Mouse (Mus musculus) CD4-positive helper T cell, adult 2 months (primary cell): ENCODE measurements around the gene Cbarp.

Source experiments
- DNase-seq: peaks from one replicate; pipeline ENCODE4 v3.0.0-alpha.2; 2012; ENCODE audit warnings: low read depth, missing footprints, low spot score

Gene Cbarp

DNA sequence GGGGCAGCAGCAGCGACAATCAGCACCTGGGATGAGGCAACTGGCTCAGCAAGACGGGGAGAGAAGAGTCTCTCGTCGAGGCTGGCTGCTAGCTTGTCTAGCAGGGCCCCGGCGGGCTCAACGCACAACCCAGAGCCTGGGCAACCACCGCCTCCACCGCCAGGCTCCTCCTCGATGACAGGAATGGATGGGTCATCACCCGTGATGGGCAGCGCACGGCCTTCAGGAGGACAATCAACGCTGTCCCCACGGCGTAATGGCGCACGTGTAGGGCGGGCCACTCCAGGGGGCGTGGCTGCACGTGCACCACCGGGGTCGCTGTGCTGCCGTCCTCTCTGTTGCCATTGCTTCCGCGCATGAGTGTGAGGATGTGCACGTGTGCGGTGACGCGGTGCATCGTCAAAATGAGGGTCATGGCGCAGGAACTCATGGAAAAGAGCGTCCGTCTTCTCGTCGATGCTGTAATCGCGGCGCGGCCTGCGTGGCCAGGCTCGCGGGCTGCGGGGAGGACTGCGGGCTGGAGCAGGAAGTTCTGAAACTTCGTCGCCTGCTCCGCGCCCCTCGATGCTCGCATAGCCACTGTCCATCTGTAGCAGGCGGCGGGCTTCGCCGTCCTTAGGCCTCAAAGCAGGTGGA, 9.2 kb downstream of the Cbarp start:
- DNase-seq = no peak

DNA sequence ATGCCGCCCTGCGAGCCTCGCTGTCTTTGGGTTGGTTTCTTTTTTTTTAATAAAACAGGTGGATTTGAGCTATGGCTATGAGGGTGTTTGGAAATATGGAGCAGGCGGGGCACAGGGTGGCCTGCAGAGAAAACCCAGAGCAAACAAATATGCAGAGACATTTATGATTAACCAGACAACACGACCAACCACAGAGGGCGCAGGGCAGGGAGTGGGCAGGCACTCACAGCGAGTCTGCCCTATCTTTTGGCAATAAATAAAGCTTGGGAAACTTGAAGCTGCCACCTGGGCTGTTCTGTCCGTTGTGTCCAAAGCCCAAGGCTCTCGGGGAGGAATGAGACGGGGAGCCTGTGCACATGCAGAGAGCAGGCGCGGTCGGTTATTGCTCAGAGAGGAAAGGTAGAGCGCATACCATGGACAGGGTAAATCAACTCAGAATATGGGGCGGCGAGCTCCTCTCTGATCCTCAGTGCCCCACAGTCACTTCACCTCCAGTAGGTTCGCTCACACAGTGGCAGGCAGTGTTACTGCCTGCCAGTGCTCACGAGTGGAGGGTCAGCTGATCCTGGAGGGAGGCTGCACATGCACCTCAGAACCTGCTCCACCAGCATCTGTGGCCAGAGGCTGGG, 10.1 kb downstream of the Cbarp start:
- DNase-seq = no peak

DNA sequence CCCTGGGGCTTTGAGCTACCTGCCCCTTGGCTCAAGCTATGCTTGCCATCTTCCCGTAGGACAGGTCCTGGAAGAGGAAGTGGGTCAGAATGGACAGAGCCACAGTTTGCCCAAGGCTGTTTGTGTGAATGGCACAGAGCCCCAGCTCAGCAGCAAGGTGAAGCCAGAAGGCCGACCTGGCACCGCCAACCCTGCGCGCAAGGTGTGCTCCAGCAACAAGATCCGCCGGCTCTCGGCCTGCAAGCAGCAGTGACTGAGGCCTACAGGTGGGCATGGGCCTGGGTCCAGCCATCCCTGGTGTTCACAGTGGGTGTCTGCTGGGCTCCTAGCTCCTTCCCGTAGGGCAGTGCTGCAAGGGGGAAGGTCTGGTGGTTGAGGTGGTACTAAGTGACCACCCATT, 10.8 kb downstream of the Cbarp start:
- no peak for DNase-seq

DNA sequence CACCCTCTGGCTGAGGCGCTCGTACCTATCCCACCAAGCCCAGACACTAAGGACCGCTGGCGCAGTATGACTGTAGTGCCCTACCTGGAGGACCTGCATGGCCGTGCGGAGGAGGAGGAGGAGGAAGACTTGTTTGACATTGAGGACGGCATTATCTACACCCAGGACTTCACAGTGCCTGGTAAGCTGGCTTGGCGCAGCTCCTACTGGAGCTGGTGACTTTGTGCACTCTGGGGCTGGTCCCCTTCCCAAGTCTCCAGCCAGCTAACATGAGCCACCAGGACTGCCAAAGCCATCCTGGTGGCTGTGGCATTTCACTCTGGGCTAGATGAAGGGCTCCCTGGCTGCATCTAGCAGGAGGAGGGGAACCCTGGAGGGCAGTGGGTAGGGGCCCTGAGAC, 12.7 kb downstream of the Cbarp start:
- no peak for DNase-seq

DNA sequence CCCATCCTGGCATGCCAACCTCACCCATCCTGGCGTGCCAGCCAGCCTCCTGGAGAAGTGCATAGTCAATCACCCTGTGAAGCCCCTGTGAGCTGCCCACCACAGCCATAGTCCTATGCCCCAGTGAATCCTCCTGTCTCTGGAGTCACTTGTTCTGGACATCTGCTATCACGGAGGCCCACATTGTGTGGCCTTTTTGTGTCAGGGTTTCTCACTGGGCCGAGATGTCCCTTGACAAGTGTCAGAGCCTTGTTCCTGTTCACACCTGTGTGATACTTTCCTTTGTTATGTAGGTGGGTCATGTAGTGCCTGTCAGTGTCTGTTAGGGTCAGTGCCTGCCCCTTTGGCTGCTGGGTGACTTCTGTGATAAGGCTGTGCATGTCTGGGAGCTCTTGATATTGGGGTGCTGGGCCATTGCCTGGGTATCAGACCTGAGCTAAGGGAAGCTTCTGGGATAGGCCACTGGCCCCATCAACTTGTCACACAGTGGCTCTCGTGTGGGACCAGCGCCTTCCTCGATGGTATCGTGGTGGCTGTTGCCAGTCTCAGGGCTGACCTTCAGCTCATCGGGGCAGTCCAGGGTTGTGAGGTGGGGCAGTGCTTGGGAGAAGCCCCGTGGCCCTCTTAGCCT, 16.6 kb downstream of the Cbarp start:
- DNase-seq = no peak

DNA sequence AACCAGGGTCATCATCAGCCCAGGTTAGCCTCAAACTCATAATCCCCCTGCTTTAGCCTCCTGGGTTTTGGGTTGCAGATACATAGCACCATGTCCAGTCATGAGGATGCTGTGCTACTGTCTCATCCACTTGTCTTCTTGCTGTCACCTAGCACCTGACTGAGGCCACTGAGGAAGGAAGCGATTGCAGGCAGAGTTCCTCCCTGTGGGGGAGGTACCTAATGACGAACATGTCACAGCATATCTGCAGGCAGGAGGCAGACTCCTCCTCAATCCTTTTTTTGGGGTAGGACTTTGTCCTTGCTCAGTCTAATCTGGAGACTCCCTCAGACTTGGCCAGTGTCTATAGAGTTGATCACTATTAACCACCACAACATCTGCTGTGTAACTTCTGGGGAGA, 19.0 kb downstream of the Cbarp start:
- no peak for DNase-seq

- DNase-seq = no peak
Measured at GRCm38 (mm10) chr10:80120146-80120545, 20.5 kb downstream of the Cbarp start.

- no peak for DNase-seq
Measured at GRCm38 (mm10) chr10:80118552-80118951, 22.1 kb downstream of the Cbarp start.

DNA sequence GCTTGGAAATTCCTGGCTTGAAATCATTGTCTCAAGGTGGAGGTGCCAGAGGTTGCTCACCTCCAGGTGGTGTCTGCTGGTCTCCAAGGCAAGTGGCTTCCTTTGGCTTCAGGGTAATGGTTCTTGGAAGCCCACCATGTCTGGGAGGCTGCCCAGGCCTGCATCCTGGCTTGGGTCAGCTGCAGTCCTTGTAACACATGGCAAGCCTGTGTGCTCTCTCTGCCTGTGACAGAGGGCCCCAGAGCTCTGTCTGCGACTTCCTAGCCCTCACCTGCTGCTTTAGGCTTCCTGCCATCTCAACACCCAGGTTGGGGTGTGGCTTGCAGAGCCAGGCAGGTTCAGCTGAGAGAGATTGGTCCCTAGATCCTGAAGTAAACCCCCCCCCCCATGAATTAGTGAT, 22.9 kb downstream of the Cbarp start:
- DNase-seq = no peak

DNA sequence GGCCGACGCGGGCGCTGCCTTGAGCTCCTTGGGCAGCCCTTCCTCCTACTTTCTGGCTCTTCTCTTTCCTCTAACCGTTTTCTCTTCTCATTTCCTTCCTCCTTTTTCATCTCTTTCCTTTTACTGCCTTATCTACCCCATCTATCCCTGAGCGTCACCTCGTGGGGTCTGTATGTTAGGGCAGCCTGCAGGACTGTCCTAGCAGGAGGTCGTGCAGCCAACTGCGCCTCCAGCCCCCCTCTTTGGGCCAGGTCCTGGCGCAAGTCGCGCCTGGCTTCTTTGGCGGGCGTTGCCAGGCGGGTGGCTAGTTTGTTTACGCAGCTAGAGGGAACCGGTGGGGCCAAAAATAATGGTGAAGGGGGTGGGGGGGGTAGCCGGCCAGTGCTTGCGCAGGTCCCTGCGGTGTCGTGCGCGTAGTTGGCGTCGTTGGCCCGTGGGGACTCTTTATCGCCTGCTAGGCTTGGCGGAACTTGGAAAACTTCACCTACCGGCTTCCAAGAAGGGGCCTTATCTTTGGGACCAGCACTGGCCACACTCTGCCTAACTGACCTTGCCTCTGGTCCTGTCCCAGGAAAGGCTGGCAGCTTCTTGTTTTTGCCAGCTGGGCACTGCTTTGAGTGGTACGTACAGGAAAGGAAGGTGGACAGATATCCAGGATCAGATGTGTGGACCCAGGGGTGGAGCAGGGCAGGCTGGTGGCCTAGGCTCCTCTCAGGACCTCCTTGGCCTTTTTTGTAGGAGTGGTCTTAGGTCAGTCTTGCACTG, 23.5 kb downstream of the Cbarp start:
- DNase-seq = peak; percentile 43

DNA sequence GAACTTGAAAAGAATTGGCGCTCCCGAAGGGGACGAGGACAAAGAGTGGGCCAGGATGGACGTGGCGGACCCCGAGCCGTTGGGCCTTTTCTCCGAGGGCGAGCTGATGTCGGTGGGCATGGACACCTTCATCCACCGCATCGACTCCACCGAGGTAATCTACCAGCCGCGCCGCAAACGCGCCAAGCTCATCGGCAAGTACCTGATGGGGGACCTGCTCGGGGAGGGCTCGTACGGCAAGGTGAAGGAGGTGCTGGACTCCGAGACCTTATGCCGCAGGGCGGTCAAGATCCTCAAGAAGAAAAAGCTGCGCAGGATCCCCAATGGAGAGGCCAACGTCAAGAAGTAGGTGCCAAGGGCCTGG, 24.1 kb downstream of the Cbarp start:
- peak; percentile 41 for DNase-seq

DNA sequence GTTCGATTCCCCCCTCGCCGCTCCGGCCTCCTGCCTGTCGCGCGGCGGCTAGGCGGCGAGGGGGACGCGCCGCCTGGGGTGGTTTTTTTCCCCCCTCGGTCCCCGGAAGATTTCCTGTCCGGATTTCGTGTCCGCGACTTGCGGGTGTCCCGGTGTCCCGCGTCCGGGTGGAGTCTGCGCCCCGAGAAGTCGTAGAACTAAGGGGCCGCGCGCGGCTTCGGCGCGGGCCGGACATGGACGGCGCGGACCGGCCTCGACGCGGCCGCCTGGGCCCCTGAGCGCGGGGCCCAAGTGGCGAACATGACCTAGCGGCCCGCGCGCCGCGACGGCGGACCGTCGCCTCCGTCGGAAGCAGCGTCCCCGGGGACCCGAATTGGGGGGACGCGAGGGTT, 24.7 kb downstream of the Cbarp start:
- DNase-seq = no peak

DNA sequence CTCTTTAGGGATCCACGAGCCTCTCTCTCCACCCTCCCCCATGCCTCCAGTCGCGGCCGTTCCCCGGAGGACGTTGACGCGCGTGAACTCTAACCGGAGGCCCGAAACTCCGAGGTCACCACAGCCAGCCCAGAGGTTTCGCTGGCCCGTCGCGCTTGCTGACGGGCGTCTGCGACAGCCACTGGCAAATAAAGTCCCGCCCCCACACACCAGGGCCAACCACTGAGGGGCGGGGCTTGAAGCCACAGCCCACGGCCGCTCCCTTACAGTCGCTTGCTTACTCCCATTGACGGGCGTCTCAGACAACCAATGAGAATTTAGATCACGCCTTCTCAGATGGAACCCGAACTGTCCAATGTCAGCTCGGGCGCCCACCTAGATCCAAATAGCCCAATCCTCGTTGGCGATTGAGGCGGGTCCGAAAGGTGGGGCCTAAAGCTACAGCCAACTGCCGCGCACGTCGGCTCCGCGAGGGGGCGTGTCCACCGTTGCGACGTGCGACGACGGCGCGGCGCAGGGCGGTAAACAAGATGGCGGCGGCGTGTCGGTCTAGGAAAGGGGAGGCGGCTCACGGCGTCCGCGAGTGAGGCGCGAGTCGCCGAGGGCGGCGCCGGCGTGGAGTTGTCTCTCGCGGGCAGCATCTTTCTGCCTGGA, 25.2 kb downstream of the Cbarp start, which contains the start of gene Stk11:
Stk11 (plus strand) TSS at position 514 of the 654 bp plus-strand sequence.
- peak; percentile 100 for DNase-seq

DNA sequence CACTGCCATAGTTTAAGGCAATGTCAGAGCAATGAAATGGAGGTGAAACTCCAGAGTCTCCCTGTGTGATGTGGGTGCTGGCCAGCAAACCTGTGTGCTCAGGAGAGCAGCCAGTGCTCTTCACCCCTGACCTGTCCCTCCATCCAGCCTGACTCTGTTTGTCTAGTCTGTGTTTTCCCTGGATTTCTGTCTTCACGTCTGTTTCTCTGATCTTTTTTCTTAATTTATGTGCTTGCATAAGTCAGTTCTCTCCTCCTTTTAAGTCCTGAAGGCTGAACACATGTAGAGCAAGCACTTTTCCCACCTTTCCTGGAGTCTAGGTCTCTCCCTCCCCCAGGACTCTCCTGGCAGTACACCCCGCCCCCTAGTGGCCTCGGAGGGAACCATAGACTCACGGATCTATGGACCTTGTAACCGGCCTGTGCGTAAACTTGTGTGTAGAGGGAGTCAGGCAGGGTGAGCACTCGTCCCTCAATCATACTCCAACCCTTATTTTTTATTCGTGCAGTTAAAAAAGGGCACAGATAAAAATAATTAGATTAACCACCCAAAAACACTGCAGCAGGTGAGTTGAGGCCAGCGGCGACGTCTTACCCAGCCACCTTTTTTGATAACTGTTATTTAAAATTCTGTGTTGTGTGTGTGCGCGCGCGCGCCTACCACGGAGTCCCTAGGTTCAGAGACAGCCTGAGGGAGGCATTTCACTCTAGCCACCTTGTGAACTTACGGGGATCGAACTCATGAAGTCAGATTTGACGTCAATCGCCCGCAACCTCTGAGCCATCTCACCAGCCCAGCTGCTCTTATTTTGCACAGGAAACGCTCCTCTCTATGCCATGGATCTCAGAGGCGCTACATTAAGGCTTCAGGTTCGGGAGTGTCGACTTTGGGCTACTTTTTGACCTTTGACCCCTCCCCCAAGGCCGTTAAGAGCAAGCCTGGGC, 26.0 kb downstream of the Cbarp start:
- peak; percentile 86 for DNase-seq

DNA sequence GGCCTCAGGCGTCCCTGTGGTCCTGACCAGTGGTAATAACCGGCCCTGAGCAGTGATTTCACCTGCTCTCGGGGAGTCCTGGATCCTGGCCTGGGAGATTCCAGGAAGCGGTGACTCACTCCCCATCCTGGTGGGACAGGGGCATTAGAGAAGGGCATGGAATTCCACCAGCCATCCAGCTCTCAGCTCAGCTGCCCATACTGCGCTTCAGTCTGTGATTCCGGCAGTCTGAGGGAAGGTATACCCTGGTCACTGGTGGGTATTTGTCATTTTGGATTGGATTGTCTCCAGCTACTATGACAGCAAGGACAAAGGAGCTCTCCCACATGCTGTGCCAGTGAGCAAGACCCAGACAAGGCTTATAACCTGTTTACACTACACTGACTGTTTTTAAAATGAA, 33.0 kb downstream of the Cbarp start:
- DNase-seq = no peak

DNA sequence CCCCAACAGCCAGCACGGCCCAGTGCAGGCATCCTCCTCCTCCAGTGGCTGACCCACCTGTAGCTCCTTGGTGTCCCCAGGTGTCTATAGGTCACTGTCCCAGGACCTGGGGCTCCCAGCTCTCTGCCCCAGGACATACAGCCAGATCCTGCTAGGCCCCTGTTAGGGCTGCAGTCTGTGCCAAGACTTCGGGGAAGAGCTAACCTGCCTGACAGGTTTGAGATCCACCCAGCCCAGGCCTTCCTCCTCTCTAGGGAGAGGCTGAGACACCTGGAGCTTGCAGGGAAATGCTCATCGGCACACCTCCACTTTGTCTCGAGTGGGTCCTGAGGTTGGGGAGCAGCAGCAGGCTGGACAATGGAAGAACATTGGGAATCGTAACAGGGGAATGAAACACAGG, 34.7 kb downstream of the Cbarp start:
- DNase-seq = no peak

DNA sequence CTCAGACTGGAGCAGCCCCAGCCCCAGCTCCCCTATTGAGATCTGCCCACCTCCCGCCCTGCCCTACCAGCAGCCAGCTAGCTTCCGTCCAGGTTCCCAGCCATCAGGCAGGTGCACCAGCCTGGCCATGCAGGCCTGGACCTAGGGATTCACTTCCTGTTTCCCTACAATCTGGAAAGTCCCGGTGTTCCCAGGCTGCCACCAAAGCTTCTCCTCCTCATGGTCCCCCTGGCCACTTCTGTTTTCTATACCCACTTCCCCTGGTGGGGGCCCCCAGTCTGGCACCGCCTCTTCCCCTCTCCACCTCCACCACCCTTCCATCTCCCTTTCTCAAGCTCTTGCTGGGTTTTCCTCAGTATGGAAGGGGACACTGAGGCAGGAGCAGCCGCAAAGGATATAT, 35.2 kb downstream of the Cbarp start, which contains the start of gene Sbno2:
Sbno2 (minus strand) TSS at position 112 of the 400 bp plus-strand sequence.
- DNase-seq = no peak

DNA sequence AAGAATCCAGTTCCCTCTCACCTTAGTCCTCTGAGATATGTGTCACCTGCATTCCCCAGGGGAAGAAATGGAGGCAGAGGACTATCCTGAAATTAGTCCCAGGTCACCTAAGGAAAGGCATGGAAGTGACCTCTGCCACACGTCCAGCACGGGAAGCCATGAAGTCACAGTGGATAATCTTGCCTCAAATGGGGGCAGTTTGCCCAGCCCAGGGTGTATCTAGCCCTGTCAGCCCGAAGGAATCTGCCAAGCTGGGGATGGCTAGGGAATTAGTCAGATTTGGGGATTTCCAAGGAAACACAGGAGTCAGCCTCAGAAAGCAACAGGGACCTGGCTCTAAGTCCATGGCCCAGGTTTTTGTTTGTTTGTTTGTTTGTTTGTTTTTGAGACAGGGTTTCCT, 36.5 kb downstream of the Cbarp start:
- DNase-seq = no peak

GRCm38 (mm10) chr10:80103032-80103431, 37.6 kb downstream of the Cbarp start:
- DNase-seq = no peak

- DNase-seq = peak; percentile 91
Measured at GRCm38 (mm10) chr10:80102216-80102915, 38.3 kb downstream of the Cbarp start.
